Mouse (Mus musculus): Measurements from ENCODE around the gene Adig.

GRCm38 (mm10) chr2:158556225-158556624, 53.8 kb downstream of the Adig start:
- TF ChIP-seq CTCF (IDR thresholded peaks at IDR 0.05; ENCODE audit: low read depth, low read length) (peak; percentile 85), POLR2A (IDR thresholded peaks at IDR 0.05; ENCODE audit: extremely low read depth, insufficient read depth, low read length) (no peak)
